Mouse (Mus musculus) hematopoietic multipotent progenitor cell, adult 10-12 weeks (in vitro differentiated cells): ENCODE measurements around the gene Kank1. TPM values are rescaled to one million over a fixed set of nuclear protein-coding genes. Genes with fewer than 3 reads are reported as not detected.

Source experiments
- polyA plus RNA-seq: library from polyadenylated mRNA; stranded (reverse); fragments of >175 nt; gene quantifications from 2 replicates; pipeline ENCODE4 v1.2.3, GENCODE M21; 2012; ENCODE audit warnings: low replicate concordance

Kank1 gene
- polyA plus RNA-seq, result 0.27 and 0.57 TPM in 2 replicates

GRCm38 (mm10) chr19:25236596-25237491 lies at the start of gene Kank1:
Gene Kank1 (plus strand): TSS chr19:25236975.

Other genes starting within 250 kb of the Kank1 start
- 21.4 and 49.7 TPM in 2 replicates for gene Dock8, start 237.4 kb upstream of the Kank1 start, polyA plus RNA-seq